Mouse (Mus musculus): Measurements from ENCODE around the gene H1f0.

H1f0 gene

GRCm38 (mm10) chr15:78996663-78997062, 31.6 kb upstream of the H1f0 start:
- no peak for TF ChIP-seq GATA4 (IDR thresholded peaks at IDR 0.05; ENCODE audit: insufficient replicate concordance, low read length)

- no peak for TF ChIP-seq GATA4 (IDR thresholded peaks at IDR 0.05; ENCODE audit: insufficient replicate concordance, low read length)
Observed at GRCm38 (mm10) chr15:78998348-78998747, 29.9 kb upstream of the H1f0 start.

GRCm38 (mm10) chr15:78999586-78999985, 28.7 kb upstream of the H1f0 start:
- TF ChIP-seq GATA4 (IDR thresholded peaks at IDR 0.05; ENCODE audit: insufficient replicate concordance, low read length) = no peak

- TF ChIP-seq GATA4 (IDR thresholded peaks at IDR 0.05; ENCODE audit: insufficient replicate concordance, low read length) = no peak
Observed at GRCm38 (mm10) chr15:79000357-79000791, 27.9 kb upstream of the H1f0 start.

GRCm38 (mm10) chr15:79001559-79001958, 26.7 kb upstream of the H1f0 start:
- no peak for TF ChIP-seq GATA4 (IDR thresholded peaks at IDR 0.05; ENCODE audit: insufficient replicate concordance, low read length)

GRCm38 (mm10) chr15:79002036-79002435, 26.2 kb upstream of the H1f0 start:
- no peak for TF ChIP-seq GATA4 (IDR thresholded peaks at IDR 0.05; ENCODE audit: insufficient replicate concordance, low read length)

- TF ChIP-seq GATA4 (IDR thresholded peaks at IDR 0.05; ENCODE audit: insufficient replicate concordance, low read length) = no peak
Observed at GRCm38 (mm10) chr15:79003079-79003478, 25.2 kb upstream of the H1f0 start.

- no peak for TF ChIP-seq GATA4 (IDR thresholded peaks at IDR 0.05; ENCODE audit: insufficient replicate concordance, low read length)
Observed at GRCm38 (mm10) chr15:79005581-79005980, 22.7 kb upstream of the H1f0 start.

GRCm38 (mm10) chr15:79006638-79007037, 21.6 kb upstream of the H1f0 start:
- TF ChIP-seq GATA4 (IDR thresholded peaks at IDR 0.05; ENCODE audit: insufficient replicate concordance, low read length) = no peak

GRCm38 (mm10) chr15:79007059-79007458, 21.2 kb upstream of the H1f0 start:
- no peak for TF ChIP-seq GATA4 (IDR thresholded peaks at IDR 0.05; ENCODE audit: insufficient replicate concordance, low read length)

GRCm38 (mm10) chr15:79009734-79010133, 18.5 kb upstream of the H1f0 start:
- TF ChIP-seq GATA4 (IDR thresholded peaks at IDR 0.05; ENCODE audit: insufficient replicate concordance, low read length) = no peak

- no peak for TF ChIP-seq GATA4 (IDR thresholded peaks at IDR 0.05; ENCODE audit: insufficient replicate concordance, low read length)
Observed at GRCm38 (mm10) chr15:79011550-79011949, 16.7 kb upstream of the H1f0 start.

GRCm38 (mm10) chr15:79013382-79013781, 14.9 kb upstream of the H1f0 start:
- no peak for TF ChIP-seq GATA4 (IDR thresholded peaks at IDR 0.05; ENCODE audit: insufficient replicate concordance, low read length)

GRCm38 (mm10) chr15:79018191-79018590, 10.1 kb upstream of the H1f0 start:
- no peak for TF ChIP-seq GATA4 (IDR thresholded peaks at IDR 0.05; ENCODE audit: insufficient replicate concordance, low read length)

GRCm38 (mm10) chr15:79018886-79019285, 9.4 kb upstream of the H1f0 start:
- no peak for TF ChIP-seq GATA4 (IDR thresholded peaks at IDR 0.05; ENCODE audit: insufficient replicate concordance, low read length)

- no peak for TF ChIP-seq GATA4 (IDR thresholded peaks at IDR 0.05; ENCODE audit: insufficient replicate concordance, low read length)
Observed at GRCm38 (mm10) chr15:79022671-79023230, 5.5 kb upstream of the H1f0 start.

GRCm38 (mm10) chr15:79023366-79023765, 4.9 kb upstream of the H1f0 start:
- peak; percentile 40; the same call in 1 of the 2 replicates for TF ChIP-seq GATA4 (IDR thresholded peaks at IDR 0.05; ENCODE audit: insufficient replicate concordance, low read length)
